Mouse (Mus musculus): ENCODE measurements around the gene Znrd1as.

The Znrd1as gene

DNA sequence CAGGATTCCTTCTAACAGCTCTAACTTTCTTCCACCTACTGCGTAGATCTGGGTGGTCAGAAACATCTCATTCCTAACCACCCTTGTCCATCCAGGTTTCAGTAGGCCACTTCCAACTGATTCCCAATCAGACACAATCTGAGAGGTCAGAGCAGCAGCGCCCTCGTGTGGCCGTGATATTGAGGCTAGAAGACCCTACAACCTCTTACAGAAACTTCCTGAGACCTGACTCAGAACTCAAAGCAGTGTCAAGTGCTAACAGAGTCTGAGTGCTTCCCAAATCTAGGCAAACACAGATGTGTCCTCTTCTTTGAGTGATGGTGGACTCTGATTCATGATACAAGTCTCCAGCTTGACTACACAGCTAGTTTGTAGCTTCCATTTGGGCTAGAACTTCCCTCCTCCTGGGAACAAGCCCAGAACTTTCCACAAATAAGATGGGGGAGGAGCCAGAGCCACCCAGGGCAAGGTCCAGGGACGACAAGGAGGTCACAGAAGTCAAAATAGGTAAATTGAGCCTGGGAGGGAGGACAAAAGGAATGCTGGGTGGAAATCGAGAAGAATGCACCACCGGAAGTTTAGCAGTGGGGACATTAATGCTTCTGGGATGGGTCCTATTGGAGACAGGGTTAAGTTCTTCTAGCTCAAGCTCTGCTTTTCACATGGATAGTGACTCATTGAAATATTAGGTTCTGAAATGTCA, 38.8 kb downstream of the Znrd1as start:
- DNase-seq, result peak; percentile 83 to 87

DNA sequence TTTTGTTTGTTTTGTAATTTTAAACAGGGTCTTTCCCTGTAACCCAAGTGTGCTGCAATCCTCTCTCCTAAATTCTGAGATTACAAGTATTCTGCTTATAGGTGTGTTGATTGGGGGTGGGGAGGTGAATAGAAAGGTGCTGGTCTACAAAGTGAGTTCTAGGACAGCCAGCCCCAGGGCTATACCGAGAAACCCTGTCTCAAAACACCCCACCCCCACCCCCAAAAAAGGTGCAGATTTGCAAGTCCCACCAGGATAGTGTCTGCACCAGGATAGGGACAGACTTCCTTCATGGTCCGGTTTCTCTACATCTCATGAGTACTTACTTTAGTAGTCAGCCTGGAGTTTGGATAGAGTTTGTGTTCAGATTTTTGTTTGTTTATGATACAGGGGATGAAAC, 40.1 kb downstream of the Znrd1as start:
- DNase-seq, result no peak

DNA sequence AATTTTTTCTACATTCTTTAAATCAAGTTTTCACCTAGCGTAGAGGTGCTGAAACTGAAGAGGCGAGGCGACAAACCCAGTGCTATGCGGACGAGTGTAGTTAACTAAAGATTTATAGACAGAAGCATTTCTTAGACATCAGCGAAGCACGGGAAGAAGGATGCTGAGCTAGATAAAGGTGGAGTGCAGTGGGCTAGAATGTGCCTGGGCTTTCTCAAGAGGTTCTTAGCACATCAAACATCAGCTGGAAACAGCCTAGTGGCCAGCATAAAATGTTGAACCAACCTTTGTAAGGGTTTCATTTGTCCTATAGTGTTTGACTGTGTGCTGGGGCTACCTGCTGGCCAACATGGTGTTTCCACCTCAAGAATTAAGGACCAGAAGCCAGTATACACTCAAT, 42.5 kb downstream of the Znrd1as start, which contains the start of gene Zfp57:
TSS of gene Zfp57 (plus strand) at position 301 of the 400 bp plus-strand sequence.
- no peak for DNase-seq

DNA sequence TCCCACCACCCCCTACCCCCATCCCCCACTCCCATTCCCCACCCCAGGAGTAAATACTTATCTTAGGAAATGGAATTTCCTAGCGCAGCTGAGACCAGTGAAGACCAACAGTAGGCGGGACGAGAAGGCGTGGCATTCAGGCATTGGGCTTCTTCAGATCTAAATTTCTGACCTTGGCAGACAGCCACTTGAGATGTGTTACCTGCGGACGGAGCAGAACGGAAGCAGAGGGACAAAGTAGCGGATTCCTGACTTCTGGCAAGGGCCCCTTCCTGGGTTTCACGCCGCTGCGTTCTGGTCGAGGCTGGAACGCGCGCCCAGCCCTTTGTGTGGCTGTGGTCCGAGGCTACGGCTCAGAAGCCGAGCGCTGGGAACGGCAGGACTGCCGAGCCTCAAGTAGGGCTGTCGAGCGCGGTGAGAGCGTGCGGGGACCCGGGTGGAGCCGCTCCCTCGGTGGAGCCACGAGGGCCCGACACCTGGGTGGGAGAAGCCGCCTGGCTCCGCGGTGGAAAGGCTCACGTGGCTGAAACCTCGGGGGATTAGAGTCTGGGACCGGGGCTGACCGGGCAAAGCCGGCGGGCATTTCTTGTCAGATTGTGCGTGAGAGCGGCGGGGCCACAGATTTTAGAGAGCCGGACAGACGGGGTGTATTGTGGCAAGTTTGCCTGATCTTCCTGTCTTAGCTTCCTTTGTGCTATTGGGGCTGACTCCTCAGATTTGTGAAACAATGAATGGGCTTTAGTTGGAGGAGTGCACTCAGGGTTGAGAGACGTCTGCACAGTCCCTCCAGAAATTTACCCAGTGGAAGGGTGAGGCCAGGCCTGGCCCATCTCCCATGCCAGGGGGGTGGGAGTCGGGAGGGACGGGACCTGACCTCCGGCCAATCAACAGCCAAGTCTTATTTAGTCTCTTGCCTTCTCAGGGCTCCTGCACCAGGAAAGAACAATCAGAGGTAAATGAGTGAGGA, 44.3 kb downstream of the Znrd1as start:
- peak; percentile 84 to 89 for DNase-seq

DNA sequence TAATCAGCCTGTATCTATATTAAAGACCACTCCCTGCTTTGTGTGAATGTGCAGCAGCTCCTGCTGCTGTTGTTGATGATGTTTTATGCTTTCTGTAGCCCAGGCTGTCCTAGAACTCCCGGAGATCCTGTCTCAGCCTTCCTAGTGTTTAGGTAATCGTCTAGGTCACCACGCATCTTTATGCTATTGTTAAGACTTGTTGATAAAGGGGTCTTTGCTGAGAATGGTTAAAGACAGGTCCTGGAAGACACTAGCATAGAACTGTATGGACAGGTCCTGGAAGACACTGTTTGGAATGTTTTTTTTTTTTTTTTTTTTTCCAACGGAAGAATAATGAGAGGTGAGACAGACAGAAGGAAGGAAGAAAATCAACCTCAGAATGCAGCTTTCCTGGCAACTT, 45.0 kb downstream of the Znrd1as start:
- no peak for DNase-seq

DNA sequence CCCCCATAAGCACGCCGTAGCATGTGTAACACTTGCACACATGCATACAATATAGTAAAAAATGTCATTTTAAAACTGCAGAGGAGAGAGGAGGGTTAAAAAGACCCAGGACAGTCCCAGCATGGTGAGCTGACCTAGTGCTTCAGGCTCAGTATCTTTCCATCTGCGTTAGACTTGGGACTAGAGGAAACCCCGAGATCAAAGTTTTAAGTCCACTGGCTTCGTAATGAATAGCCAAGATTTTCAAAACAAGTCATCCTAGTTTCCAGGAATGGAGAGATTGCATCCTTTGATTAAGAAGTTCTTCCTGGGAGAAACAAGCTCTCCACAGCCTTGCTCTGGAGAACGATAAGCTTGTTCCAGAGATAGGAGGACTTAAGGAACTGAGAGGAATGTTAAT, 49.8 kb downstream of the Znrd1as start:
- DNase-seq, result no peak

DNA sequence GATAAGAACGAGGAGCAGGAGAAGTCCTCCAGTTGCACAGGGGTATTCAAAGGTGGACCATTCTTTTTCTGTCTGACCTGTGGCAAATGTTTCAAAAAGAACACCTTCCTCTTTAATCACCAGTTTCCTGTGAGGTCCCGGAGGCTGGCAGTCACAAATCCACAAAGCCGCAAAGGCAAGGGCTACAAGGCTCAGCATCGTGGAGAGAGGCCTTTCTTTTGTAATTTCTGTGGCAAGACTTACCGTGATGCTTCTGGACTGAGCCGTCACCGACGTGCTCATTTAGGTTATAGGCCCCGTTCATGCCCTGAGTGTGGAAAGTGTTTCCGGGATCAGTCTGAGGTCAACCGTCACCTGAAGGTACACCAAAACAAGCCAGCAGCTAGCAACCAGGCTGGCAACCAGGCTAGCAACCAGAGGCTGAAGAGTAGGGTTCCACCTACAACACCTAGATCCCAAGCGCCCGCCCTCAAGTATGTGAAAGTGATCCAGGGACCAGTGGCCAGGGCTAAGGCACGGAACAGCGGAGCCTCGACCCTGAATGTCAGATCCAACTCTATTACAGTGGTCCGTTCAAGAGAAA, 51.2 kb downstream of the Znrd1as start:
- DNase-seq, result no peak

DNA sequence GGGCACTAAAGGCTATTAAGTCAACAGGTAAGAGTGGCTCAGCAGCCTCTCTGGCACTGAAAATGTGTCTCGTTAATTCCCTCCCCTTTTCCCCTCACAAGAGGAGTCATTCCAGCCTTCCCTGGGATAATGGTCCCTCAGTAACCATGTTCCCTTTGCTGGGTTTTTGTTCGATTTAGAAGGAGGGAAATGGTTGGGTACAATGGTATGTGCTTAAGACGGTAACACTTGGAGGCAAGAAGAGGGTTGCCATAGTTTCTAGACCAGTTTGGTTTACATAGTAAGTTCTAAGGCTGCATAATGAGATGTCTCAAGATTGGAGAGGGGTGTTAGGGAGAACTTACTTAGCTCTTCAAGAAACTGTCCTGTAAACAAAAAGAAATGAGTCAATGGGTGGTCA, 53.3 kb downstream of the Znrd1as start:
- no peak for DNase-seq

DNA sequence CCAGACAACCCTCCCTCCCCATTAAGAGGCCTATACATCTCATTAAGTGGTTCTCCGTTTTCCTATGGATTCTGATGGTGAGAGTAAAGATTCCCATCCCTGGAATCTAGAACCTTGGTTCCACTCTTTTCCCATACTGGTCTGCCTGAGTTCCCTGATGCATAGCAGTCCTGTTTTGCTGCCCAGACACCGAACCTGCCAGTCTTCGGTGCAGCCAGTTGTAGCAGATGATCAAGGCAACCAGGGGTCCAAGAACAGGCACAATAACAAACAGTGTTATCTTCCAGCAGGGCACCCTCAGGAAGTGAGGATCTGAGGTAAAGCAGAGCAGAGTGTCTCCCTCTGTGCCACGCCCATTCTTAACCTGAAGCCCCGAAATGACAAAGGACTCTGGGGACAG, 53.7 kb downstream of the Znrd1as start:
- DNase-seq, result no peak

All from lung, adult 18-20 months (tissue).